Mouse (Mus musculus): Measurements from ENCODE around the gene Zfp965. TPM values are rescaled to one million over a fixed set of nuclear protein-coding genes. Genes with fewer than 3 reads are reported as not detected.
"Not testable (repeated sequence)": the region's sequence is repeated elsewhere in the genome, so short reads cannot be mapped to it uniquely, and the experiment has no call there.

The Zfp965 gene
- 4.3 and 8.7 TPM in 2 replicates for total RNA-seq (2014; fragmentation: Nextera tagmentation)
- 22.3 and 23.7 TPM in 2 replicates for total RNA-seq (2017)

- ATAC-seq (replicated peaks; ENCODE audit: poor library complexity, severe bottlenecking): not testable (repeated sequence)
Measured at GRCm38 (mm10) chr2:175469685-175470084, at the start of gene Zfp965. Gene Zfp965 (plus strand): TSS chr2:175469985.

GRCm38 (mm10) chr2:175435707-175436106, 34.1 kb upstream of the Zfp965 start, which contains the start of gene Gm4724:
Gene Gm4724 (minus strand): TSS chr2:175435807.
- not testable (repeated sequence) for ATAC-seq (replicated peaks; ENCODE audit: poor library complexity, severe bottlenecking)

Other genes starting within 250 kb of the Zfp965 start
- gene Gm14440, start 194.9 kb upstream of the Zfp965 start, total RNA-seq (2014; fragmentation: Nextera tagmentation): 14.1 and 17.3 TPM in 2 replicates
- 9.7 TPM in 1 of 2 replicates, not detected in the other for gene Gm14440, start 194.9 kb upstream of the Zfp965 start, total RNA-seq (2017)
- gene Gm4631, start 131.8 kb upstream of the Zfp965 start, total RNA-seq (2014; fragmentation: Nextera tagmentation): 24.3 and 33.5 TPM in 2 replicates
- gene Gm4631, start 131.8 kb upstream of the Zfp965 start, total RNA-seq (2017): 21.0 and 21.9 TPM in 2 replicates
- gene Zfp968, start 97.5 kb upstream of the Zfp965 start, total RNA-seq (2014; fragmentation: Nextera tagmentation): 0.24 and 13.8 TPM in 2 replicates
- 5.2 and 20.6 TPM in 2 replicates for gene Zfp968, start 97.5 kb upstream of the Zfp965 start, total RNA-seq (2017)
- gene Gm4724, start 34.2 kb upstream of the Zfp965 start, total RNA-seq (2014; fragmentation: Nextera tagmentation): 8.3 TPM in 1 of 2 replicates, not detected in the other
- gene Gm4724, start 34.2 kb upstream of the Zfp965 start, total RNA-seq (2017): 7.0 and 24.2 TPM in 2 replicates
- 0.21 TPM in 1 of 2 replicates, not detected in the other for gene Gm11007, start 174.0 kb downstream of the Zfp965 start, total RNA-seq (2014; fragmentation: Nextera tagmentation)
- 0.13 TPM in 1 of 2 replicates, not detected in the other for gene Gm11007, start 174.0 kb downstream of the Zfp965 start, total RNA-seq (2017)
- gene Zfp969, start 233.7 kb downstream of the Zfp965 start, total RNA-seq (2014; fragmentation: Nextera tagmentation): 28.7 TPM in 1 of 2 replicates, not detected in the other
- gene Zfp969, start 233.7 kb downstream of the Zfp965 start, total RNA-seq (2017): 1.5 TPM in 1 of 2 replicates, not detected in the other

Measured in granulocyte monocyte progenitor cell, adult 5-6 weeks (primary cell).